In genomic region chr15:97246911-97247790, GRCm38 (mm10) we compare ENCODE assay signal across 8 mouse cellular contexts. TPM values are rescaled to one million over a fixed set of nuclear protein-coding genes. Genes with fewer than 3 reads are reported as not detected.
DNase-seq lines count a peak whose midpoint lies in the region; ATAC-seq and TF ChIP-seq lines count a peak whose summit lies in the region.

Pced1b (plus strand) TSS chr15:97247107.
Amigo2 (minus strand) TSS chr15:97247287.

- peak within 1 kb of the TSS; percentile 86 for H3K4me3 ChIP-seq in E14TG2a.4 (replicated peaks; ENCODE audit: low read length)
- peak within 1 kb of the TSS; percentile 83 for H3K4me3 ChIP-seq in hindbrain, embryonic 13.5 days

- H3K9ac ChIP-seq in hindbrain, embryonic 13.5 days, result peak within 1 kb of the TSS; percentile 92

- H3K36me3 ChIP-seq in E14TG2a.4 (ENCODE audit: insufficient read depth, low read length), result no peaks in the 10 kb centered on the region
- no peaks in the 10 kb centered on the region for H3K36me3 ChIP-seq in hindbrain, embryonic 13.5 days

- under 1% methylated on average over 82 of the region's 125 CpGs for WGBS in hindbrain, embryonic 13.5 days

- peak within 1 kb of the TSS; percentile 87 for H3K27ac ChIP-seq in hindbrain, embryonic 13.5 days

- peak; percentile 93 for ATAC-seq in hindbrain, embryonic 13.5 days (ENCODE audit: low FRiP score)

- peak within 1 kb of the TSS; percentile 79 for H3K4me2 ChIP-seq in hindbrain, embryonic 13.5 days

- 0 out of 2 replicates have a peak, but pooled peaks cover 4% of the 10 kb centered on the region for H3K9me3 ChIP-seq in E14TG2a.4 (ENCODE audit: low read length)
- H3K9me3 ChIP-seq in hindbrain, embryonic 13.5 days, result no peaks in the 10 kb centered on the region; the same call in 1 of the 2 replicates

- TF ChIP-seq CTCF in E14TG2a.4 (conservative IDR thresholded peaks at IDR 0.05; ENCODE audit: low read length), result no peak

- peaks cover 21% of the 10 kb centered on the region for H3K4me1 ChIP-seq in E14TG2a.4 (replicated peaks; ENCODE audit: low read depth, low read length)
- H3K4me1 ChIP-seq in hindbrain, embryonic 13.5 days (replicated peaks), result peaks cover 32% of the 10 kb centered on the region

- peak; percentile 59 for DNase-seq in brain, adult 2 months (ENCODE audit: low read depth, low spot score)
- DNase-seq in frontal cortex, postnatal 10 days (ENCODE audit: low spot score in 2 of 2), result peak; percentile 15 to 59
- peak; percentile 51 to 57 for DNase-seq in layer of hippocampus, postnatal 36 days
- DNase-seq in lung, postnatal 36 days, result peak; percentile 63
- DNase-seq in right cerebral cortex, adult 18-20 months, result peak; percentile 33
- peak; percentile 24 for DNase-seq in urinary bladder, postnatal 10 days (ENCODE audit: low spot score)

- H3K27me3 ChIP-seq in E14TG2a.4 (ENCODE audit: insufficient read depth, low read length), result peaks cover 39% of the 10 kb centered on the region
- H3K27me3 ChIP-seq in hindbrain, embryonic 13.5 days, result peaks cover 18% of the 10 kb centered on the region

RNA-seq across cellular contexts. Expression of gene Pced1b, which starts in this region (rescaled TPM):
- 4.2 and 4.5 TPM in 2 replicates for polyA plus RNA-seq in hindbrain, embryonic 13.5 days (2015; fragmentation: Nextera tagmentation; extraction: Ambion mirVana)
- 1 to 10 TPM; 5.5 to 7.7 TPM for total RNA-seq in layer of hippocampus, postnatal 36 days (2021)

RNA-seq across cellular contexts. Expression of gene Amigo2, which starts in this region (rescaled TPM):
- 7.2 and 8.7 TPM in 2 replicates for polyA plus RNA-seq in hindbrain, embryonic 13.5 days (2015; fragmentation: Nextera tagmentation; extraction: Ambion mirVana)
- 10 to 100 TPM; 23.3 to 24.4 TPM for total RNA-seq in layer of hippocampus, postnatal 36 days (2021)

Comparison
In these comparisons a context has a peak if more than half of its experiments do, and no peak if none do; other contexts are left out.
1. Peak in every context shown above with its lines: DNase-seq, ATAC-seq, H3K4me3 ChIP-seq and H3K27ac ChIP-seq.